Mouse (Mus musculus): ENCODE data around the gene Tubgcp2. TPM values are rescaled to one million over a fixed set of nuclear protein-coding genes. Genes with fewer than 3 reads are reported as not detected.

Tubgcp2 gene
- polyA plus RNA-seq, 1 experiment, result 24.7 TPM

GRCm38 (mm10) chr7:139980778-139981177, 55.7 kb downstream of the Tubgcp2 start:
- DNase-seq (ENCODE audit: low read depth), result no peak

GRCm38 (mm10) chr7:139979011-139979719, 57.3 kb downstream of the Tubgcp2 start:
- DNase-seq (ENCODE audit: low read depth), result no peak

GRCm38 (mm10) chr7:139978278-139978892, 58.1 kb downstream of the Tubgcp2 start, which contains the start of gene 6430531B16Rik:
TSS of gene 6430531B16Rik (minus strand) at chr7:139978755.
- no peak for DNase-seq (ENCODE audit: low read depth)

- DNase-seq (ENCODE audit: low read depth), result no peak
These were observed 61.0 kb downstream of the Tubgcp2 start for GRCm38 (mm10) chr7:139975471-139975870.

- no peak for DNase-seq (ENCODE audit: low read depth)
These were observed 62.2 kb downstream of the Tubgcp2 start for GRCm38 (mm10) chr7:139974307-139974706.

- no peak for DNase-seq (ENCODE audit: low read depth)
These were observed 63.5 kb downstream of the Tubgcp2 start for GRCm38 (mm10) chr7:139972923-139973331.

- DNase-seq (ENCODE audit: low read depth), result no peak
These were observed 65.0 kb downstream of the Tubgcp2 start for GRCm38 (mm10) chr7:139971436-139971835.

- no peak for DNase-seq (ENCODE audit: low read depth)
These were observed 65.5 kb downstream of the Tubgcp2 start for GRCm38 (mm10) chr7:139970979-139971378.

- DNase-seq (ENCODE audit: low read depth), result no peak
These were observed 66.1 kb downstream of the Tubgcp2 start for GRCm38 (mm10) chr7:139970216-139970919.

GRCm38 (mm10) chr7:139969348-139970130, 66.9 kb downstream of the Tubgcp2 start:
- DNase-seq (ENCODE audit: low read depth), result no peak

GRCm38 (mm10) chr7:139968428-139968827, 68.0 kb downstream of the Tubgcp2 start:
- no peak for DNase-seq (ENCODE audit: low read depth)

GRCm38 (mm10) chr7:139967175-139967574, 69.3 kb downstream of the Tubgcp2 start:
- no peak for DNase-seq (ENCODE audit: low read depth)

- DNase-seq (ENCODE audit: low read depth), result no peak
These were observed 72.7 kb downstream of the Tubgcp2 start for GRCm38 (mm10) chr7:139963814-139964213.

- no peak for DNase-seq (ENCODE audit: low read depth)
These were observed 75.3 kb downstream of the Tubgcp2 start for GRCm38 (mm10) chr7:139961141-139961540.

GRCm38 (mm10) chr7:139957958-139958357, 78.5 kb downstream of the Tubgcp2 start:
- no peak for DNase-seq (ENCODE audit: low read depth)

GRCm38 (mm10) chr7:139957437-139957836, 79.0 kb downstream of the Tubgcp2 start:
- no peak for DNase-seq (ENCODE audit: low read depth)

- DNase-seq (ENCODE audit: low read depth), result no peak
These were observed 79.8 kb downstream of the Tubgcp2 start for GRCm38 (mm10) chr7:139956658-139957057.

GRCm38 (mm10) chr7:139955505-139955904, 81.0 kb downstream of the Tubgcp2 start:
- DNase-seq (ENCODE audit: low read depth), result no peak

- DNase-seq (ENCODE audit: low read depth), result no peak
These were observed 84.4 kb downstream of the Tubgcp2 start for GRCm38 (mm10) chr7:139951991-139952633.

- DNase-seq (ENCODE audit: low read depth), result no peak
These were observed 85.4 kb downstream of the Tubgcp2 start for GRCm38 (mm10) chr7:139951079-139951478.

GRCm38 (mm10) chr7:139950283-139950971, 86.0 kb downstream of the Tubgcp2 start:
- DNase-seq (ENCODE audit: low read depth), result no peak

Measured in gonadal fat pad, adult 2 months (tissue).